Mouse (Mus musculus) left cerebral cortex, adult 11 months (tissue): ENCODE measurements around the gene Dclk1.
A peak's percentile ranks its signal among the peaks of the same experiment; 100 is the strongest.
"Not testable (repeated sequence)": the region's sequence is repeated elsewhere in the genome, so short reads cannot be mapped to it uniquely, and the experiment has no call there.

Experiments used
- DNase-seq: peaks from one replicate; pipeline ENCODE4 v3.0.0; 2022; ENCODE audit warnings: low spot score

Gene Dclk1

GRCm38 (mm10) chr3:55241730-55242421 lies at the start of gene Dclk1:
Gene Dclk1, plus strand, starts transcription at chr3:55242364.
- DNase-seq = no peak

GRCm38 (mm10) chr3:55193351-55193750 lies 48.8 kb upstream of the Dclk1 start:
- no peak for DNase-seq

- no peak for DNase-seq
Observed at GRCm38 (mm10) chr3:55194792-55195191, 47.4 kb upstream of the Dclk1 start.

GRCm38 (mm10) chr3:55195581-55196327 lies 46.4 kb upstream of the Dclk1 start:
- DNase-seq = no peak

- DNase-seq = no peak
Observed at GRCm38 (mm10) chr3:55196328-55196710, 45.8 kb upstream of the Dclk1 start.

GRCm38 (mm10) chr3:55203621-55204020 lies 38.5 kb upstream of the Dclk1 start:
- not testable (repeated sequence) for DNase-seq

GRCm38 (mm10) chr3:55206413-55206812 lies 35.8 kb upstream of the Dclk1 start:
- no peak for DNase-seq

- no peak for DNase-seq
Observed at GRCm38 (mm10) chr3:55207665-55208064, 34.5 kb upstream of the Dclk1 start.

GRCm38 (mm10) chr3:55212254-55212653 lies 29.9 kb upstream of the Dclk1 start:
- no peak for DNase-seq

- DNase-seq = no peak
Observed at GRCm38 (mm10) chr3:55213785-55214184, 28.4 kb upstream of the Dclk1 start.

- DNase-seq = no peak
Observed at GRCm38 (mm10) chr3:55214413-55214812, 27.8 kb upstream of the Dclk1 start.

GRCm38 (mm10) chr3:55222502-55222901 lies 19.7 kb upstream of the Dclk1 start:
- no peak for DNase-seq

- DNase-seq = no peak
Observed at GRCm38 (mm10) chr3:55223862-55224261, 18.3 kb upstream of the Dclk1 start.

- no peak for DNase-seq
Observed at GRCm38 (mm10) chr3:55226501-55227213, 15.5 kb upstream of the Dclk1 start.

- no peak for DNase-seq
Observed at GRCm38 (mm10) chr3:55227214-55227581, 15.0 kb upstream of the Dclk1 start.

- DNase-seq = peak; percentile 73
Observed at GRCm38 (mm10) chr3:55242422-55243055, 375 bp downstream of the Dclk1 start.

GRCm38 (mm10) chr3:55243056-55243471 lies 900 bp downstream of the Dclk1 start:
- no peak for DNase-seq

GRCm38 (mm10) chr3:55244087-55244486 lies 1.9 kb downstream of the Dclk1 start:
- no peak for DNase-seq

- DNase-seq = no peak
Observed at GRCm38 (mm10) chr3:55246618-55247272, 4.6 kb downstream of the Dclk1 start.

- DNase-seq = no peak
Observed at GRCm38 (mm10) chr3:55248048-55248447, 5.9 kb downstream of the Dclk1 start.

GRCm38 (mm10) chr3:55248508-55248907 lies 6.3 kb downstream of the Dclk1 start:
- no peak for DNase-seq

- no peak for DNase-seq
Observed at GRCm38 (mm10) chr3:55250631-55251030, 8.5 kb downstream of the Dclk1 start.
